Mouse (Mus musculus) liver, embryonic 11.5 days (tissue): Measurements from ENCODE around the gene Mrpl18. TPM values are rescaled to one million over a fixed set of nuclear protein-coding genes. Genes with fewer than 3 reads are reported as not detected.
"Not testable (repeated sequence)": the region's sequence is repeated elsewhere in the genome, so short reads cannot be mapped to it uniquely, and the experiment has no call there.

Source experiments
- ATAC-seq: fragments of 200-750 bp; cut with Nextera tagmentation; replicated peaks from 2 replicates; pipeline ENCODE4 v1.8.0; 2017; ENCODE audit warnings: moderate number of reproducible peaks, mild to moderate bottlenecking, moderate TSS enrichment, moderate library complexity; ENCODE audit not compliant: low FRiP score
- DNase-seq: peaks from one replicate; pipeline ENCODE4 v3.0.0-alpha.2; 2017; ENCODE audit warnings: low spot score
- H3K27ac ChIP-seq: fragments of 300-500 bp; sonication (generic); 2 replicates; pipeline ENCODE4 v1.5.1; 2014; ENCODE audit warnings: mild to moderate bottlenecking, low read depth, low read length, control low read depth
- H3K27me3 ChIP-seq: fragments of 300-500 bp; sonication (generic); replicated peaks from 2 replicates; pipeline ENCODE4 v1.6.1; 2014; ENCODE audit warnings: low read length, mixed read lengths; ENCODE audit not compliant: control insufficient read depth, insufficient read depth
- H3K36me3 ChIP-seq: fragments of 300-500 bp; sonication (generic); 2 replicates; pipeline ENCODE4 v1.6.1; 2014; ENCODE audit warnings: mild to moderate bottlenecking, low read length, moderate library complexity, mixed read lengths; ENCODE audit not compliant: control insufficient read depth, insufficient read depth
- H3K4me1 ChIP-seq: fragments of 300-500 bp; sonication (generic); replicated peaks from 2 replicates; pipeline ENCODE4 v1.6.1; 2014; ENCODE audit warnings: low read length, mixed read lengths; ENCODE audit not compliant: control insufficient read depth, insufficient read depth
- H3K4me2 ChIP-seq: fragments of 300-500 bp; sonication (generic); 2 replicates; pipeline ENCODE4 v1.6.1; 2014; ENCODE audit warnings: mild to moderate bottlenecking, control low read depth, moderate library complexity
- H3K4me3 ChIP-seq: fragments of 300-500 bp; sonication (generic); 2 replicates; pipeline ENCODE4 v1.5.1; 2014; ENCODE audit warnings: low read depth, low read length, control low read depth
- H3K9ac ChIP-seq: fragments of 300-500 bp; sonication (generic); 2 replicates; pipeline ENCODE4 v1.6.1; 2014; ENCODE audit warnings: low read depth, low read length, control low read depth
- H3K9me3 ChIP-seq: fragments of 300-500 bp; sonication (generic); 2 replicates; pipeline ENCODE4 v1.6.1; 2016; ENCODE audit warnings: low read length, inconsistent platforms, mixed read lengths; ENCODE audit not compliant: control insufficient read depth
- WGBS: fragments of 180-500 bp; shearing (Covaris S2); extraction: QIAGEN DNeasy Blood & Tissue Kit; methylation state at CpG from one replicate; pipeline ENCODE4 v1.1.7; 2014; 5-methylcytosine and 5-hydroxymethylcytosine counted together
- polyA plus RNA-seq: library from polyadenylated mRNA; unstranded; fragments of >200 nt; fragmentation: Nextera tagmentation; extraction: Ambion mirVana; gene quantifications from 2 replicates; pipeline ENCODE4 v1.2.1, GENCODE M21; 2014

Mrpl18 gene
- polyA plus RNA-seq, 1 experiment from 2014 or later: 256 TPM

DNA sequence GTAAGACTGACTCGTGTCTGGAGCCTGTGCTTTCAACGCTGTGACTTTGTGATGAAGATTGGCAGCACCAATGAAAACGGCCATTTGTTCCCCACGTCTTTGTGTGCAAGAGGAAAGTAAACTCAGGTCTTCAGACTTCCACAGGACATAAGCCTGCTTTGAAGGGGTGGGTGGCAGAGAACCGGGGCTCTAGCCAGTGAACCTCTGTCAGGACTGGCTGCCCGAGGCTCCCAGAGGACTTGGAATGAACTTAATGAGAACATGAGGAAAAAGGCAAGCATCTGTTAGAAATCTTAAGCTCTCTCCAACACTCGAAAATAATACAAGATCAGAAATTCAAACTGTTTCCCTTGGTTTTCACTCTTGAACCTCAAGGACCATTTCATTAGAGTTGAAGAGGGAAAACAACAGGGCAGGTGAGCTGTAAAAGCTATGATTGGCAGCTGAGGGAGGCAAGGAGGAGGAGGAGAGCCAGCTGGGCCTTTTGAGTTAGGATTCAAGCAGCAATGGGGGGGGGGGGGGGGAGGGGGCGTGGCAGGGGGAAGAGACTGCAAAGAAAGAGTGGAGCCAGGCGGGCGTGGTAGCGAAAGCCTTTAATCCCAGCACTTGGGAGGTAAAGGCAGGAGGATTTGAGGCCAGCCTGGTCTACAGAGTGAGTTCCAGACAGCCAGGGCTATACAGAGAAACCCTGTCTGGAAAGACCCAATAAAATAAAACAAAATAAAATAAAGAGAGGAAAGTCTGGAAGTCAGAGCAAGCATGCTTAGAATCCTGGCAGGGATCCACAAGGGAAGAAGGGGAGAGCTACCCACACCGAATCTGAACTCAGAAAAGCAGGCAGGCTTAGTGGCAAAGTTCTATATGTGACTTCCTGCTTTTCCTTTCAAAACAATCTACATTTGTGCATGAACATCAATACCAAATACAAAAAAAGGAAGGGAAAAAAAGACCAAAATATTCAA, 12.5 kb downstream of the Mrpl18 start:
- no peaks in the 10 kb centered on the region for H3K9me3 ChIP-seq
- 78% methylated on average over 11 of the region's 12 CpGs for WGBS
- no peak overlapping the region for H3K9ac ChIP-seq
- no peak overlapping the region for H3K4me3 ChIP-seq
- peaks cover 5% of the 10 kb centered on the region for H3K36me3 ChIP-seq
- H3K27me3 ChIP-seq: no peaks in the 10 kb centered on the region
- DNase-seq: no peak
- no peak for ATAC-seq
- no peaks in the 10 kb centered on the region for H3K4me1 ChIP-seq
- H3K27ac ChIP-seq: no peak overlapping the region
- H3K4me2 ChIP-seq: no peak overlapping the region

DNA sequence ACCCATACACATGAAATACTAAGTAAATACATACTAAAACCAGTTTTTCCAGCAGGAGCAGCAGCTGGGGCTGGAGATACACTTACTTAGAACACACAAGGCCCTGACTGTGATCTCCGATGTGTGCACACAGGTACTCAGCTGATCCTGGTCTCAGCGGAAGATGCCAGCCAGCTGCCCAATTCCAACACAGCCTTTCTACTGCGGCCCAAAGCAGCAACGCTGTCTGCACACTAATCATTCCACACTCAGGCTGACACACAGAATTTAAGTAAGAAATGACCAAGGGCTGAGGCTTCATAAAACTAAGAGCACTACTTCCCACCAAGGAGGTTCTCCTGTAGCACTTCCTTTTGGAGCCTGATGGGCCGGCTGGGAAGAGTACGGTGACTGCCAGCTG, 13.9 kb downstream of the Mrpl18 start:
- DNase-seq (no peak), ATAC-seq (no peak)
- WGBS: 95% methylated on average over 6 of the region's 6 CpGs
- Histone ChIP-seq H3K4me3 (no peak overlapping the region), H3K27ac (no peak overlapping the region), H3K4me1 (no peaks in the 10 kb centered on the region), H3K36me3 (peaks cover 5% of the 10 kb centered on the region), H3K9ac (no peak overlapping the region), H3K9me3 (no peaks in the 10 kb centered on the region), H3K4me2 (no peak overlapping the region), H3K27me3 (no peaks in the 10 kb centered on the region)

DNA sequence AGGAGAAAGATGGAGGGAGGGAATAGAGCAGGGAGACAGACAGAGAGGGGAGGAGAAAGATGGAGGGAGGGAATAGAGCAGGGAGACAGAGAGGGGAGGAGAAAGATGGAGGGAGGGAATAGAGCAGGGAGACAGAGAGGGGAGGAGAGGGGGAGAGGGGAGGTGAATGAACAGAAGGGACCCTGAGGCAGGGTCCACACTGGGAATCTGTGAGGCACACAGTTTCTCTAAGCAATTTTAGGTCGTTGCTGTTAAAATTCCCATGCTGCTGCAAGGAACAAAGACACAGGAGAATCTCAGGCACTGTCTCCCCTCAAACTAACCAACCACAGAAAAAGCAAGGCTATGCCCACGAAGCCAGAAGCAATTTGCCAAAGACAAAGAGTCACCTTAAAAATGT, 17.5 kb downstream of the Mrpl18 start:
- H3K27me3 ChIP-seq, DNase-seq, H3K4me1 ChIP-seq, H3K4me3 ChIP-seq, ATAC-seq, H3K36me3 ChIP-seq, H3K27ac ChIP-seq, H3K4me2 ChIP-seq, H3K9me3 ChIP-seq, H3K9ac ChIP-seq: not testable (repeated sequence)
- WGBS: 50% methylated on average over 2 of the region's 2 CpGs

DNA sequence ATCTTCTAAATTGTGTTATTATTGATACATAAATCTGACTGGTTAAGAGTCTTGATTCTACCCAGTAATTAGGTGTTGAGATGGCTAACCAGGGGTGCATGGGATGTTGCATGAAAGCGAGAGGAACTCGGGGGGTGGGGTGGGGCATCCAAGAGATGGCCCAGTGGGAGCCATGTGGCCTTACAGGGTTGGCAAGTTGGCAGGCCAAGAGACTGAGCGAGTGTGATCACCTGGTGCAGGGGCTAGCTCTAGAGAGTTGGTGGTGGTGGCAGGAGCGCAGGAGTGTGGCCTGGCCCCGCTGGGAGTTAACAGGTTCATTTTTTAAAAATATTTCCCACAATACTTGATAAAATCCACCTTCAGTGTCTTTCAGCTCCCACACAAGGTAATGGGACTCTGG, 18.5 kb downstream of the Mrpl18 start:
- Histone ChIP-seq H3K4me1 (no peaks in the 10 kb centered on the region), H3K27ac (no peak overlapping the region), H3K36me3 (no peaks in the 10 kb centered on the region), H3K4me2 (no peak overlapping the region), H3K27me3 (no peaks in the 10 kb centered on the region), H3K4me3 (no peak overlapping the region), H3K9me3 (no peaks in the 10 kb centered on the region), H3K9ac (no peak overlapping the region)
- ATAC-seq (no peak), DNase-seq (no peak)
- 87% methylated on average over 5 of the region's 5 CpGs for WGBS

DNA sequence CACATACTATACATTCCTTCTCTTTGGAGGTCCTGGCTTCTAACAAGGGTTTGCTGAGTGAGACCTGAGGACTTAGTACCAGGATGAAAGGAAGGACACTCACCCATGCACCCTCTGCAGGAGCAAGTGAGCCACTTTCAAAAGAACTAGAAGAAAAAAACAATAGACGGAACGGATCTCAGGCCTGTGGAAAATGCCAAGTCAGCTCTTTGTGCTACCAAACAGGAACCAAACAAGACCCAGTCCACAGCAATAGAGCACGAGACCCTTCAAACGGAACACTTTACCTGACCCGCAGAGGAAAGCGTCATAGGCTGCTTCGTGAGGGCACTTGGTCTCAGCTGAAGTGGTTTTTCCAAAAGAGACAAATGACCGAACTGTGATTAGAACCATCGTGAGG, 24.1 kb downstream of the Mrpl18 start:
- ATAC-seq: no peak
- WGBS: 89% methylated on average over 9 of the region's 9 CpGs
- no peak overlapping the region for H3K4me3 ChIP-seq

DNA sequence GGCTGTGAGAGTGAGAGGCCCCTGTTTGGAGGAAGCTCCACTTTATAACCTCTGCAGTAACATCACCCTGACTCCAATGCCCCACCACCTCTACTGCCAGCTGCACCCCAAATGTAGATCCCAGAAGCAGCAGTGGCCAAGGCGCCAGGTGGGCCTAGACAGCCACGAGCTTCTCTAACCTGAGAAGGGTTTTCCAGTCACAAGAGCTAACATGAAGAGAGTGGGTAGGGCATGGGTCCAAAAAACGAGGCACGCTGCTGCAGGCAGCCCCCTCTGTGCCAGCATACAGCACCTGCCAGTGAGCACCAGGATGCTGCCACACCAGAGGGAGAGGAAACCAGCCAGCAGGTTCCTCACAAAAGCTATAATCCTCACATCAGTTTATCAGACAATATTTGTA, 25.1 kb downstream of the Mrpl18 start:
- Histone ChIP-seq H3K27ac (no peak overlapping the region), H3K36me3 (no peaks in the 10 kb centered on the region), H3K27me3 (no peaks in the 10 kb centered on the region), H3K9me3 (no peaks in the 10 kb centered on the region), H3K4me1 (no peaks in the 10 kb centered on the region), H3K4me2 (no peak overlapping the region), H3K9ac (no peak overlapping the region), H3K4me3 (no peak overlapping the region)
- WGBS: 82% methylated on average over 4 of the region's 4 CpGs
- ATAC-seq (no peak), DNase-seq (no peak)

More for the DNA sequence above, 24.1 kb downstream of the Mrpl18 start:
- Histone ChIP-seq H3K9me3 (no peaks in the 10 kb centered on the region), H3K4me2 (no peak overlapping the region), H3K36me3 (no peaks in the 10 kb centered on the region), H3K9ac (no peak overlapping the region), H3K4me1 (no peaks in the 10 kb centered on the region), H3K27me3 (no peaks in the 10 kb centered on the region), H3K27ac (no peak overlapping the region)
- no peak for DNase-seq

DNA sequence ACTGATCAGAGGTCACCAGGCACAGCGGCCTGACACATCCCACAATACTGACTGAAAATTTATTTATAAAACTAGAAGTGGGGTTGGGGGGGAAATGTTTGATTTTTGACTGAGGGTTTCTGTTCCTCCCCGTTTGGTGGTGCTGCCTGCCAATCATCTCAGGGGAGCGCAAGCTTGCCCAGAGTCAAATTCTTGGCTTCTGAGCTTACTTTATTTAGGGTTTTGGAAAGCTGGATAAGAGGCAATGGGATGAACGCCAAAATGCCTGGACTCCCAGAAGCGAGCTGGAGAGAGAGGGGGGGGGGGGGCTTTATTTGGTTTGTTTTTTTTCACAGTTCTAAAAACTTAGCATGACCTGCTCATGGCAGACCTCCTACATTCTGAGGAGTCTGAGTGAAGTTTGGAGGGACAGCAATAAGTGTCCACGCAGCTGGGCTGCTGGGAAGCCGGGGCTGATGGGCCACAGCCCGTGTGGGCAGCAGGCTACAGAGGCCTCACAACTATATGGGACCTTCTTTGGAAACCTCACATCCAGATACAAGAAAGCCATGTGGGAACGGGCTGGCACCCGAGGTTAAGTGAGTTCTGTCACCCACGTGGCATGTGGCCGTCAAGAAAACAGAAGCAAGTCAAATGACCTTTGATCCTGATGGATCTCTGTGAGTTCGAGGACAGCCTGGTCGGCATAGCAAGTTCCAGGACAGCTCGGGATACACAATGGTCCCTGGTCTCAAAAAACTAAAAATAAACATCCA, 28.9 kb downstream of the Mrpl18 start:
- no peak for ATAC-seq
- Histone ChIP-seq H3K4me3 (no peak overlapping the region), H3K4me2 (no peak overlapping the region), H3K27me3 (no peaks in the 10 kb centered on the region), H3K9me3 (no peaks in the 10 kb centered on the region), H3K4me1 (no peaks in the 10 kb centered on the region), H3K9ac (no peak overlapping the region), H3K36me3 (no peaks in the 10 kb centered on the region), H3K27ac (no peak overlapping the region)
- WGBS: 78% methylated on average over 15 of the region's 15 CpGs
- no peak for DNase-seq

DNA sequence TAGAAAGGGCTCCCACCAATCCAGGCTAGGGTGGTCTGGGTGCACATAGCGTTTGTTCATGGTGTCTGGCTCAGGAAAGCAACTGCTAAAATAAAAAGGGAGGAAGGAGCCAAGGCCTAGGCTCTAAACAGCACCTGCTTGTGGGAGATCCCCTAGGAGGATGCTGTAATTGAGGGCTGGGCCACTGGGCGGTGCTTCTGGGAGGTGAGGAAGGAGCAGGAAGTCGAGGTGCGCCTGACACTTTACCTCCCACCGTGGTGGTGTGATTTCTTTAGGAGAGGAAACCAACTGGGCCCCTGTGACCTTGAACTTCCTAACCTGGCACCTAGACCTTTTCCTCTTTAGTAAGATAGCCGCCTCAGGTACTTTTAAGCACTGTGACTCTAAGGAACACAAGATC, 29.5 kb downstream of the Mrpl18 start:
- 41% methylated on average over 6 of the region's 6 CpGs for WGBS

More for the DNA sequence above, 29.5 kb downstream of the Mrpl18 start:
- Histone ChIP-seq H3K4me2 (no peak overlapping the region), H3K4me3 (no peak overlapping the region), H3K27ac (no peak overlapping the region), H3K9me3 (no peaks in the 10 kb centered on the region), H3K27me3 (no peaks in the 10 kb centered on the region), H3K4me1 (no peaks in the 10 kb centered on the region), H3K36me3 (no peaks in the 10 kb centered on the region), H3K9ac (no peak overlapping the region)
- no peak for DNase-seq
- no peak for ATAC-seq
